Mouse (Mus musculus): ENCODE measurements around the gene Ier3.

GRCm38 (mm10) chr17:35783944-35784343 is 37.5 kb upstream of the Ier3 start:
- no peak for TF ChIP-seq POLR2A (IDR thresholded peaks at IDR 0.05; ENCODE audit: insufficient read depth, low read depth, low read length)
- no peak for TF ChIP-seq CTCF (IDR thresholded peaks at IDR 0.05; ENCODE audit: insufficient read depth, low read depth, low read length)

All from olfactory bulb, adult 2 months (tissue).